Mouse (Mus musculus): ENCODE results near the gene Tas1r1. TPM values are rescaled to one million over a fixed set of nuclear protein-coding genes. Genes with fewer than 3 reads are reported as not detected.

Gene Tas1r1
- polyA plus RNA-seq, 1 experiment, result 30.2 TPM

- TF ChIP-seq CTCF (IDR thresholded peaks at IDR 0.05; ENCODE audit: control insufficient read depth, insufficient read depth, insufficient replicate concordance, low read depth, low read length) (no peak), POLR2A (IDR thresholded peaks at IDR 0.05; ENCODE audit: control insufficient read depth, low read depth, low read length) (no peak)
- no peaks in the 10 kb centered on the region for H3K36me3 ChIP-seq (ENCODE audit: control insufficient read depth, insufficient read depth, low read length)
- H3K4me3 ChIP-seq (ENCODE audit: control insufficient read depth, low read depth, low read length), result peak overlapping the region; percentile 84
- H3K27ac ChIP-seq (ENCODE audit: control insufficient read depth, insufficient read depth, low read depth, low read length), result peak overlapping the region; percentile 30
- H3K4me1 ChIP-seq (ENCODE audit: control insufficient read depth, insufficient read depth, low read length), result peaks cover 21% of the 10 kb centered on the region
- no peaks in the 10 kb centered on the region for H3K27me3 ChIP-seq (ENCODE audit: control insufficient read depth, insufficient read depth, low read length)
Observed at GRCm38 (mm10) chr4:152009076-152010051, 29.0 kb downstream of the Tas1r1 start.

- Histone ChIP-seq H3K4me1 (ENCODE audit: control insufficient read depth, insufficient read depth, low read length) (peaks cover 21% of the 10 kb centered on the region), H3K27me3 (ENCODE audit: control insufficient read depth, insufficient read depth, low read length) (no peaks in the 10 kb centered on the region), H3K27ac (ENCODE audit: control insufficient read depth, insufficient read depth, low read depth, low read length) (peak within 1 kb of the TSS; percentile 50), H3K36me3 (ENCODE audit: control insufficient read depth, insufficient read depth, low read length) (no peaks in the 10 kb centered on the region), H3K4me3 (ENCODE audit: control insufficient read depth, low read depth, low read length) (peak within 1 kb of the TSS; percentile 84)
- TF ChIP-seq POLR2A (IDR thresholded peaks at IDR 0.05; ENCODE audit: control insufficient read depth, low read depth, low read length), result peak; percentile 71
- no peak for TF ChIP-seq CTCF (IDR thresholded peaks at IDR 0.05; ENCODE audit: control insufficient read depth, insufficient read depth, insufficient replicate concordance, low read depth, low read length)
Observed at GRCm38 (mm10) chr4:152008622-152009075, 29.7 kb downstream of the Tas1r1 start, which contains the start of gene Klhl21. Klhl21 (plus strand) TSS chr4:152008803.

GRCm38 (mm10) chr4:152008148-152008500, 30.2 kb downstream of the Tas1r1 start:
- no peak for TF ChIP-seq POLR2A (IDR thresholded peaks at IDR 0.05; ENCODE audit: control insufficient read depth, low read depth, low read length)
- TF ChIP-seq CTCF (IDR thresholded peaks at IDR 0.05; ENCODE audit: control insufficient read depth, insufficient read depth, insufficient replicate concordance, low read depth, low read length), result no peak
- peak overlapping the region; percentile 84 for H3K4me3 ChIP-seq (ENCODE audit: control insufficient read depth, low read depth, low read length)
- peak overlapping the region; percentile 50 for H3K27ac ChIP-seq (ENCODE audit: control insufficient read depth, insufficient read depth, low read depth, low read length)
- H3K4me1 ChIP-seq (ENCODE audit: control insufficient read depth, insufficient read depth, low read length), result peaks cover 21% of the 10 kb centered on the region
- no peaks in the 10 kb centered on the region for H3K27me3 ChIP-seq (ENCODE audit: control insufficient read depth, insufficient read depth, low read length)
- no peaks in the 10 kb centered on the region for H3K36me3 ChIP-seq (ENCODE audit: control insufficient read depth, insufficient read depth, low read length)

- peak; percentile 45; the same call in 1 of the 2 replicates for TF ChIP-seq POLR2A (IDR thresholded peaks at IDR 0.05; ENCODE audit: control insufficient read depth, low read depth, low read length)
- TF ChIP-seq CTCF (IDR thresholded peaks at IDR 0.05; ENCODE audit: control insufficient read depth, insufficient read depth, insufficient replicate concordance, low read depth, low read length), result no peak
- Histone ChIP-seq H3K4me1 (ENCODE audit: control insufficient read depth, insufficient read depth, low read length) (peaks cover 21% of the 10 kb centered on the region), H3K27ac (ENCODE audit: control insufficient read depth, insufficient read depth, low read depth, low read length) (peak overlapping the region; percentile 18)
Observed at GRCm38 (mm10) chr4:152007481-152008147, 30.8 kb downstream of the Tas1r1 start.

DNA sequence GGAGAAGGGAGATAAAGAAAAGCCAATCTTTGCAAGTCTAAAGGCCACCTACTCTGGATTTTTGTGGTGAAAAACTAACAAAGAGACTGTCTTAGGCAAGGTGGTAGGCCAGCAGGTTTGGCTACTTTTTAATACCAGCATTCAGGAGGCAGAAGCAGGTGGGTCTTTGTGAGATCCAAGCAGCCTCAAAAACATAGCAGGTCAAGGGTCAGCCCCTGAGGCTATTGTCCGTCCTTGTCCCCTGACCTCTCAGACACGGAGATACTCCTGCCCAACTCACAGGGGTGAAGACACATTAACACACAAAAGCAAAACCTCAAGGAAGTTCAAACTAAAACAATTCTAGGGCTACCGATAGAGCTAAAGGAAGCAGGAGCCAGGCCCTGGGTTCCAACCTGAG, 31.6 kb downstream of the Tas1r1 start:
- Histone ChIP-seq H3K27ac (ENCODE audit: control insufficient read depth, insufficient read depth, low read depth, low read length) (no peak overlapping the region), H3K36me3 (ENCODE audit: control insufficient read depth, insufficient read depth, low read length) (no peaks in the 10 kb centered on the region), H3K27me3 (ENCODE audit: control insufficient read depth, insufficient read depth, low read length) (no peaks in the 10 kb centered on the region), H3K4me1 (ENCODE audit: control insufficient read depth, insufficient read depth, low read length) (peaks cover 21% of the 10 kb centered on the region), H3K4me3 (ENCODE audit: control insufficient read depth, low read depth, low read length) (no peak overlapping the region)
- no peak for TF ChIP-seq CTCF (IDR thresholded peaks at IDR 0.05; ENCODE audit: control insufficient read depth, insufficient read depth, insufficient replicate concordance, low read depth, low read length)
- no peak for TF ChIP-seq POLR2A (IDR thresholded peaks at IDR 0.05; ENCODE audit: control insufficient read depth, low read depth, low read length)

More at GRCm38 (mm10) chr4:152007481-152008147, 30.8 kb downstream of the Tas1r1 start:
- Histone ChIP-seq H3K4me3 (ENCODE audit: control insufficient read depth, low read depth, low read length) (peak overlapping the region; percentile 84; the same call in 1 of the 2 replicates), H3K27me3 (ENCODE audit: control insufficient read depth, insufficient read depth, low read length) (no peaks in the 10 kb centered on the region), H3K36me3 (ENCODE audit: control insufficient read depth, insufficient read depth, low read length) (no peaks in the 10 kb centered on the region)

- H3K4me1 ChIP-seq (ENCODE audit: control insufficient read depth, insufficient read depth, low read length), result peaks cover 21% of the 10 kb centered on the region
- TF ChIP-seq CTCF (IDR thresholded peaks at IDR 0.05; ENCODE audit: control insufficient read depth, insufficient read depth, insufficient replicate concordance, low read depth, low read length) (no peak), POLR2A (IDR thresholded peaks at IDR 0.05; ENCODE audit: control insufficient read depth, low read depth, low read length) (no peak)
- no peak overlapping the region for H3K27ac ChIP-seq (ENCODE audit: control insufficient read depth, insufficient read depth, low read depth, low read length)
- H3K27me3 ChIP-seq (ENCODE audit: control insufficient read depth, insufficient read depth, low read length), result no peaks in the 10 kb centered on the region
- H3K4me3 ChIP-seq (ENCODE audit: control insufficient read depth, low read depth, low read length), result no peak overlapping the region
- H3K36me3 ChIP-seq (ENCODE audit: control insufficient read depth, insufficient read depth, low read length), result no peaks in the 10 kb centered on the region
Observed at GRCm38 (mm10) chr4:152006137-152006536, 32.2 kb downstream of the Tas1r1 start.

GRCm38 (mm10) chr4:152002063-152002462, 36.3 kb downstream of the Tas1r1 start:
- no peaks in the 10 kb centered on the region for H3K4me1 ChIP-seq (ENCODE audit: control insufficient read depth, insufficient read depth, low read length)
- no peaks in the 10 kb centered on the region for H3K27me3 ChIP-seq (ENCODE audit: control insufficient read depth, insufficient read depth, low read length)
- TF ChIP-seq CTCF (IDR thresholded peaks at IDR 0.05; ENCODE audit: control insufficient read depth, insufficient read depth, insufficient replicate concordance, low read depth, low read length), result no peak
- TF ChIP-seq POLR2A (IDR thresholded peaks at IDR 0.05; ENCODE audit: control insufficient read depth, low read depth, low read length), result no peak
- H3K27ac ChIP-seq (ENCODE audit: control insufficient read depth, insufficient read depth, low read depth, low read length), result no peak overlapping the region
- no peak overlapping the region for H3K4me3 ChIP-seq (ENCODE audit: control insufficient read depth, low read depth, low read length)
- H3K36me3 ChIP-seq (ENCODE audit: control insufficient read depth, insufficient read depth, low read length), result no peaks in the 10 kb centered on the region

All from testis, adult 2 months (tissue).